Mouse (Mus musculus) hindbrain, embryonic 15.5 days (tissue): ENCODE results near the gene Grin3a. TPM values are rescaled to one million over a fixed set of nuclear protein-coding genes. Genes with fewer than 3 reads are reported as not detected.

ENCODE experiments used
- ATAC-seq: fragments of 200-750 bp; cut with Nextera tagmentation; 2 replicates; pipeline ENCODE4 v1.8.0; 2017; ENCODE audit warnings: low read depth, moderate number of reproducible peaks, moderate TSS enrichment; ENCODE audit not compliant: low FRiP score
- H3K27ac ChIP-seq: fragments of 300-500 bp; sonication (generic); replicated peaks from 2 replicates; pipeline ENCODE4 v1.5.1; 2015; ENCODE audit warnings: mild to moderate bottlenecking, inconsistent platforms
- H3K27me3 ChIP-seq: fragments of 300-500 bp; sonication (generic); 2 replicates; pipeline ENCODE4 v1.6.1; 2015; ENCODE audit warnings: control low read depth, inconsistent platforms
- H3K36me3 ChIP-seq: fragments of 300-500 bp; sonication (generic); 2 replicates; pipeline ENCODE4 v1.6.1; 2015; ENCODE audit warnings: control low read depth, inconsistent platforms
- H3K4me1 ChIP-seq: fragments of 300-500 bp; sonication (generic); replicated peaks from 2 replicates; pipeline ENCODE4 v1.6.1; 2015; ENCODE audit warnings: control low read depth, inconsistent platforms
- H3K4me2 ChIP-seq: fragments of 300-500 bp; sonication (generic); 2 replicates; pipeline ENCODE4 v1.6.1; 2015; ENCODE audit warnings: moderate library complexity, mild to moderate bottlenecking, inconsistent platforms
- H3K4me3 ChIP-seq: fragments of 300-500 bp; sonication (generic); 2 replicates; pipeline ENCODE4 v1.5.1; 2015; ENCODE audit warnings: mild to moderate bottlenecking, inconsistent platforms
- H3K9ac ChIP-seq: fragments of 300-500 bp; sonication (generic); 2 replicates; pipeline ENCODE4 v1.6.1; 2015; ENCODE audit warnings: inconsistent platforms
- H3K9me3 ChIP-seq: fragments of 300-500 bp; sonication (generic); 2 replicates; pipeline ENCODE4 v1.6.1; 2016; ENCODE audit warnings: control low read depth, inconsistent platforms
- WGBS: fragments of 180-500 bp; shearing (Covaris S2); methylation state at CpG from one replicate; pipeline ENCODE4 v1.1.7; 2015; 5-methylcytosine and 5-hydroxymethylcytosine counted together
- polyA plus RNA-seq: library from polyadenylated mRNA; unstranded; fragments of >200 nt; fragmentation: Nextera tagmentation; extraction: Ambion mirVana; gene quantifications from 2 replicates; pipeline ENCODE4 v1.2.1, GENCODE M21; 2015

Gene Grin3a
- polyA plus RNA-seq, 1 experiment from 2014 or later = 28.6 TPM

GRCm38 (mm10) chr4:49742847-49743246, 102.7 kb downstream of the Grin3a start:
- ATAC-seq = no peak
- Histone ChIP-seq H3K9ac (no peak overlapping the region), H3K9me3 (no peaks in the 10 kb centered on the region), H3K36me3 (no peaks in the 10 kb centered on the region), H3K4me3 (no peak overlapping the region), H3K27ac (no peak overlapping the region), H3K27me3 (no peaks in the 10 kb centered on the region), H3K4me1 (no peaks in the 10 kb centered on the region), H3K4me2 (no peak overlapping the region)
- WGBS = 88% methylated on average over 5 of the region's 5 CpGs

- 0 out of 2 replicates have a peak overlapping the region, but pooled peaks have one; percentile 15 for H3K27ac ChIP-seq
- no peak for ATAC-seq
- no peaks in the 10 kb centered on the region for H3K9me3 ChIP-seq
- H3K27me3 ChIP-seq = no peaks in the 10 kb centered on the region
- no peak overlapping the region for H3K9ac ChIP-seq
- WGBS = 91% methylated on average over 2 of the region's 2 CpGs
- H3K36me3 ChIP-seq = no peaks in the 10 kb centered on the region
- H3K4me3 ChIP-seq = no peak overlapping the region
- no peaks in the 10 kb centered on the region for H3K4me1 ChIP-seq
- H3K4me2 ChIP-seq = no peak overlapping the region
Observed at GRCm38 (mm10) chr4:49741942-49742341, 103.6 kb downstream of the Grin3a start.

- Histone ChIP-seq H3K27me3 (no peaks in the 10 kb centered on the region), H3K4me2 (no peak overlapping the region), H3K36me3 (no peaks in the 10 kb centered on the region), H3K9ac (no peak overlapping the region), H3K4me1 (no peaks in the 10 kb centered on the region), H3K9me3 (no peaks in the 10 kb centered on the region), H3K4me3 (no peak overlapping the region), H3K27ac (0 out of 2 replicates have a peak overlapping the region, but pooled peaks have one; percentile 15)
- 75% methylated on average over 5 of the region's 5 CpGs for WGBS
- peak; percentile 45 for ATAC-seq
Observed at GRCm38 (mm10) chr4:49740796-49741766, 104.5 kb downstream of the Grin3a start.

GRCm38 (mm10) chr4:49739561-49739960, 106.0 kb downstream of the Grin3a start:
- Histone ChIP-seq H3K4me1 (no peaks in the 10 kb centered on the region), H3K36me3 (no peaks in the 10 kb centered on the region), H3K9ac (no peak overlapping the region), H3K9me3 (no peaks in the 10 kb centered on the region), H3K4me2 (no peak overlapping the region), H3K27ac (no peak overlapping the region), H3K4me3 (no peak overlapping the region), H3K27me3 (no peaks in the 10 kb centered on the region)
- ATAC-seq = no peak
- WGBS = 74% methylated on average over 1 of the region's 1 CpGs

GRCm38 (mm10) chr4:49729326-49729725, 116.2 kb downstream of the Grin3a start:
- Histone ChIP-seq H3K9ac (no peak overlapping the region), H3K9me3 (no peaks in the 10 kb centered on the region), H3K4me2 (no peak overlapping the region), H3K27me3 (no peaks in the 10 kb centered on the region), H3K36me3 (no peaks in the 10 kb centered on the region), H3K4me3 (no peak overlapping the region), H3K27ac (no peak overlapping the region), H3K4me1 (no peaks in the 10 kb centered on the region)
- ATAC-seq = no peak
- 58% methylated on average over 3 of the region's 3 CpGs for WGBS

GRCm38 (mm10) chr4:49723908-49724307, 121.6 kb downstream of the Grin3a start:
- no peak overlapping the region for H3K27ac ChIP-seq
- H3K4me1 ChIP-seq = no peaks in the 10 kb centered on the region
- H3K27me3 ChIP-seq = no peaks in the 10 kb centered on the region
- H3K9ac ChIP-seq = no peak overlapping the region
- H3K4me2 ChIP-seq = no peak overlapping the region
- no peaks in the 10 kb centered on the region for H3K9me3 ChIP-seq
- ATAC-seq = no peak
- no peaks in the 10 kb centered on the region for H3K36me3 ChIP-seq
- no peak overlapping the region for H3K4me3 ChIP-seq
- WGBS = 91% methylated on average over 2 of the region's 2 CpGs

- Histone ChIP-seq H3K27me3 (no peaks in the 10 kb centered on the region), H3K4me1 (peaks cover 8% of the 10 kb centered on the region; the same call in 1 of the 2 replicates), H3K27ac (no peak overlapping the region), H3K36me3 (no peaks in the 10 kb centered on the region), H3K4me3 (no peak overlapping the region), H3K4me2 (no peak overlapping the region), H3K9me3 (no peaks in the 10 kb centered on the region), H3K9ac (no peak overlapping the region)
- 63% methylated on average over 12 of the region's 12 CpGs for WGBS
- ATAC-seq = no peak
Observed at GRCm38 (mm10) chr4:49691405-49692194, 153.9 kb downstream of the Grin3a start.

- WGBS = 20% methylated on average over 9 of the region's 9 CpGs
- Histone ChIP-seq H3K9ac (no peak overlapping the region), H3K9me3 (no peaks in the 10 kb centered on the region), H3K4me2 (no peak overlapping the region), H3K27me3 (no peaks in the 10 kb centered on the region), H3K36me3 (no peaks in the 10 kb centered on the region), H3K4me3 (no peak overlapping the region), H3K4me1 (peaks cover 8% of the 10 kb centered on the region; the same call in 1 of the 2 replicates), H3K27ac (no peak overlapping the region)
- ATAC-seq = peak; percentile 85
Observed at GRCm38 (mm10) chr4:49688594-49689288, 156.8 kb downstream of the Grin3a start.

GRCm38 (mm10) chr4:49681812-49682211, 163.7 kb downstream of the Grin3a start, which contains the start of gene Ppp3r2:
Ppp3r2 (minus strand) TSS chr4:49682024.
- Histone ChIP-seq H3K27me3 (no peaks in the 10 kb centered on the region), H3K4me3 (no peak within 1 kb of the TSS), H3K9ac (no peak within 1 kb of the TSS), H3K4me1 (no peaks in the 10 kb centered on the region), H3K27ac (no peak within 1 kb of the TSS), H3K4me2 (no peak within 1 kb of the TSS), H3K36me3 (no peaks in the 10 kb centered on the region), H3K9me3 (no peaks in the 10 kb centered on the region)
- WGBS = 94% methylated on average over 13 of the region's 13 CpGs
- no peak for ATAC-seq

- Histone ChIP-seq H3K4me2 (no peak overlapping the region), H3K4me3 (no peak overlapping the region), H3K27ac (no peak overlapping the region), H3K27me3 (no peaks in the 10 kb centered on the region), H3K9me3 (no peaks in the 10 kb centered on the region), H3K9ac (no peak overlapping the region), H3K36me3 (no peaks in the 10 kb centered on the region), H3K4me1 (no peaks in the 10 kb centered on the region)
- WGBS = 92% methylated on average over 11 of the region's 11 CpGs
- ATAC-seq = no peak
Observed at GRCm38 (mm10) chr4:49680171-49680875, 165.2 kb downstream of the Grin3a start.

- no peak for ATAC-seq
Observed at GRCm38 (mm10) chr4:49676790-49677189, 168.8 kb downstream of the Grin3a start.

More at GRCm38 (mm10) chr4:49676790-49677189, 168.8 kb downstream of the Grin3a start:
- no peaks in the 10 kb centered on the region for H3K9me3 ChIP-seq
- WGBS = 81% methylated on average over 7 of the region's 7 CpGs
- H3K4me1 ChIP-seq = no peaks in the 10 kb centered on the region
- H3K27me3 ChIP-seq = no peaks in the 10 kb centered on the region
- no peak overlapping the region for H3K4me2 ChIP-seq
- no peak overlapping the region for H3K9ac ChIP-seq
- H3K27ac ChIP-seq = no peak overlapping the region
- no peak overlapping the region for H3K4me3 ChIP-seq
- peaks cover 2% of the 10 kb centered on the region; the same call in 1 of the 2 replicates for H3K36me3 ChIP-seq
